Mouse (Mus musculus): Measurements from ENCODE around the gene Atp2c1. TPM values are rescaled to one million over a fixed set of nuclear protein-coding genes. Genes with fewer than 3 reads are reported as not detected.
A peak's percentile ranks its signal among the peaks of the same experiment; 100 is the strongest.

The Atp2c1 gene
- polyA plus RNA-seq, 1 experiment: 20.7 TPM

- Histone ChIP-seq H3K4me3 (ENCODE audit: extremely low read depth, insufficient read depth, insufficient read length) (no peak overlapping the region), H3K27ac (ENCODE audit: insufficient read depth, low read length) (no peak overlapping the region), H3K27me3 (ENCODE audit: control insufficient read depth, insufficient read depth, low read length) (no peaks in the 10 kb centered on the region), H3K36me3 (ENCODE audit: control insufficient read depth, insufficient read depth, low read length) (no peaks in the 10 kb centered on the region), H3K4me1 (ENCODE audit: control insufficient read depth, insufficient read depth, insufficient read length) (0 out of 2 replicates have a peak, but pooled peaks cover 2% of the 10 kb centered on the region)
- TF ChIP-seq CTCF (IDR thresholded peaks at IDR 0.05; ENCODE audit: extremely low read depth, insufficient read depth, insufficient read length, insufficient replicate concordance): no peak
- no peak for TF ChIP-seq POLR2A (IDR thresholded peaks at IDR 0.05; ENCODE audit: low read depth, low read length)
- DNase-seq (ENCODE audit: low read depth in 1 of 2, low spot score in 2 of 2): no peak
- 80% methylated on average over 3 of the region's 3 CpGs for WGBS
These were observed 51.0 kb downstream of the Atp2c1 start for GRCm38 (mm10) chr9:105476134-105476533.

- no peak for TF ChIP-seq CTCF (IDR thresholded peaks at IDR 0.05; ENCODE audit: extremely low read depth, insufficient read depth, insufficient read length, insufficient replicate concordance)
- H3K4me3 ChIP-seq (ENCODE audit: extremely low read depth, insufficient read depth, insufficient read length): no peak overlapping the region
- WGBS: 80% methylated on average over 3 of the region's 3 CpGs
These were observed 52.2 kb downstream of the Atp2c1 start for GRCm38 (mm10) chr9:105474910-105475309.

DNA sequence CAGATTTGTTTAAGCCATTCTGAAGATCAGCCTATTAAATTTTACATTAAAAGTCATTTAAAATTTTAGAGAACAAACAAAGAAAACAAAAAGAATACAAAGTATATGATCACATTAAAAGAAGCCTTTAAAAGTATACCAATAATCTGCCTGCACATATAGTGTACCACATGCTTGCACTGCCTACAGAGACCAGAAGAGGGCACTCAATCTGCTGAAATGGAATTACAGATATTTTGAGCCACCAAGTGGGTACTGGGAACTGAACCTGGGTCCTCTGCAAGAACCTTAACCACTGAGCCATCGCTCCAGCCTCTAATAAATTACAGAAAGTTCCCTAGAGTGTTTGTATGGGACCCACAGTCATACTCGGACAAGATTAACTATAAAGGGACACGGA, 59.3 kb downstream of the Atp2c1 start:
- Histone ChIP-seq H3K4me3 (ENCODE audit: extremely low read depth, insufficient read depth, insufficient read length) (no peak overlapping the region), H3K36me3 (ENCODE audit: control insufficient read depth, insufficient read depth, low read length) (peaks cover 12% of the 10 kb centered on the region), H3K27ac (ENCODE audit: insufficient read depth, low read length) (no peak overlapping the region), H3K4me1 (ENCODE audit: control insufficient read depth, insufficient read depth, insufficient read length) (no peaks in the 10 kb centered on the region), H3K27me3 (ENCODE audit: control insufficient read depth, insufficient read depth, low read length) (no peaks in the 10 kb centered on the region)
- TF ChIP-seq POLR2A (IDR thresholded peaks at IDR 0.05; ENCODE audit: low read depth, low read length) (no peak), CTCF (IDR thresholded peaks at IDR 0.05; ENCODE audit: extremely low read depth, insufficient read depth, insufficient read length, insufficient replicate concordance) (no peak)
- DNase-seq (ENCODE audit: low read depth in 1 of 2, low spot score in 2 of 2): no peak
- 94% methylated on average over 3 of the region's 3 CpGs for WGBS

More at GRCm38 (mm10) chr9:105474910-105475309, 52.2 kb downstream of the Atp2c1 start:
- no peak for DNase-seq (ENCODE audit: low read depth in 1 of 2, low spot score in 2 of 2)
- Histone ChIP-seq H3K4me1 (ENCODE audit: control insufficient read depth, insufficient read depth, insufficient read length) (no peaks in the 10 kb centered on the region), H3K27ac (ENCODE audit: insufficient read depth, low read length) (no peak overlapping the region), H3K36me3 (ENCODE audit: control insufficient read depth, insufficient read depth, low read length) (no peaks in the 10 kb centered on the region), H3K27me3 (ENCODE audit: control insufficient read depth, insufficient read depth, low read length) (no peaks in the 10 kb centered on the region)

- Histone ChIP-seq H3K27ac (ENCODE audit: insufficient read depth, low read length) (no peak overlapping the region), H3K4me1 (ENCODE audit: control insufficient read depth, insufficient read depth, insufficient read length) (no peaks in the 10 kb centered on the region), H3K27me3 (ENCODE audit: control insufficient read depth, insufficient read depth, low read length) (no peaks in the 10 kb centered on the region), H3K4me3 (ENCODE audit: extremely low read depth, insufficient read depth, insufficient read length) (no peak overlapping the region), H3K36me3 (ENCODE audit: control insufficient read depth, insufficient read depth, low read length) (peaks cover 25% of the 10 kb centered on the region)
- no peak for DNase-seq (ENCODE audit: low read depth in 1 of 2, low spot score in 2 of 2)
- TF ChIP-seq POLR2A (IDR thresholded peaks at IDR 0.05; ENCODE audit: low read depth, low read length) (no peak), CTCF (IDR thresholded peaks at IDR 0.05; ENCODE audit: extremely low read depth, insufficient read depth, insufficient read length, insufficient replicate concordance) (no peak)
- 95% methylated on average over 7 of the region's 7 CpGs for WGBS
These were observed 65.6 kb downstream of the Atp2c1 start for GRCm38 (mm10) chr9:105461496-105461895.

GRCm38 (mm10) chr9:105459032-105459431, 68.1 kb downstream of the Atp2c1 start:
- WGBS: 77% methylated on average over 13 of the region's 13 CpGs
- Histone ChIP-seq H3K36me3 (ENCODE audit: control insufficient read depth, insufficient read depth, low read length) (peaks cover 26% of the 10 kb centered on the region), H3K4me1 (ENCODE audit: control insufficient read depth, insufficient read depth, insufficient read length) (no peaks in the 10 kb centered on the region), H3K4me3 (ENCODE audit: extremely low read depth, insufficient read depth, insufficient read length) (no peak overlapping the region), H3K27me3 (ENCODE audit: control insufficient read depth, insufficient read depth, low read length) (no peaks in the 10 kb centered on the region), H3K27ac (ENCODE audit: insufficient read depth, low read length) (no peak overlapping the region)
- DNase-seq (ENCODE audit: low read depth in 1 of 2, low spot score in 2 of 2): no peak
- no peak for TF ChIP-seq POLR2A (IDR thresholded peaks at IDR 0.05; ENCODE audit: low read depth, low read length)

GRCm38 (mm10) chr9:105408549-105408948, 118.6 kb downstream of the Atp2c1 start:
- TF ChIP-seq CTCF (IDR thresholded peaks at IDR 0.05; ENCODE audit: extremely low read depth, insufficient read depth, insufficient read length, insufficient replicate concordance) (no peak), POLR2A (IDR thresholded peaks at IDR 0.05; ENCODE audit: low read depth, low read length) (no peak)
- no peaks in the 10 kb centered on the region for H3K27me3 ChIP-seq (ENCODE audit: control insufficient read depth, insufficient read depth, low read length)
- DNase-seq (ENCODE audit: low read depth in 1 of 2, low spot score in 2 of 2): no peak
- 95% methylated on average over 6 of the region's 6 CpGs for WGBS
- H3K4me1 ChIP-seq (ENCODE audit: control insufficient read depth, insufficient read depth, insufficient read length): no peaks in the 10 kb centered on the region
- H3K27ac ChIP-seq (ENCODE audit: insufficient read depth, low read length): no peak overlapping the region
- H3K4me3 ChIP-seq (ENCODE audit: extremely low read depth, insufficient read depth, insufficient read length): no peak overlapping the region
- peaks cover 19% of the 10 kb centered on the region for H3K36me3 ChIP-seq (ENCODE audit: control insufficient read depth, insufficient read depth, low read length)

DNA sequence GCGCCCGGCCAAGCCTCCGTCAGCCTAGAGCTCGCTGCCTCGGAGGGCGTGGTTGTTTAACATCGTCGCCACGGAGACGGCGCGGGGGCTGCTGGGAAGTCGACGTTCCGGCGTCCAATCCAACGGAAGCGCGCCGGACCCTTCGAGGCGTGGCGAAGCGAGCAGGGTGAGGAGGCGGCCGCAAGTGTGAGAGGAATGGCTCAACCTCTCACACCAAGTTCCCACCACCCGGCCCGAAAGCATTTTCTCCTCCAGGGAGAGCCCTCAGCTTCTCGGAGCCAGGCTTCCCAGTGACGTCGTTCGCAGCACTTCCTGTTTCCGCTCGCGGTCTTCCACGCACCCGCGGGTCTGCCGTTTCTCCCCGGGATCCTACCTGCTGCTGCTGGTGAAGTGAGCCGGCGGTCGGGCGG, 131.9 kb downstream of the Atp2c1 start, which contains the start of the genes Aste1 and Nek11:
TSS of gene Aste1 (plus strand) at position 175 of the 410 bp plus-strand sequence.
TSS of gene Nek11 (minus strand) at position 307 of the 410 bp plus-strand sequence.
- H3K36me3 ChIP-seq (ENCODE audit: control insufficient read depth, insufficient read depth, low read length): peaks cover 4% of the 10 kb centered on the region; the same call in 1 of the 2 replicates
- under 1% methylated on average over 44 of the region's 44 CpGs for WGBS
- H3K4me3 ChIP-seq (ENCODE audit: extremely low read depth, insufficient read depth, insufficient read length): peak within 1 kb of the TSS; percentile 84
- H3K4me1 ChIP-seq (ENCODE audit: control insufficient read depth, insufficient read depth, insufficient read length): no peaks in the 10 kb centered on the region
- TF ChIP-seq CTCF (IDR thresholded peaks at IDR 0.05; ENCODE audit: extremely low read depth, insufficient read depth, insufficient read length, insufficient replicate concordance): no peak
- peak; percentile 37; the same call in 1 of the 2 replicates for TF ChIP-seq POLR2A (IDR thresholded peaks at IDR 0.05; ENCODE audit: low read depth, low read length)
- no peaks in the 10 kb centered on the region for H3K27me3 ChIP-seq (ENCODE audit: control insufficient read depth, insufficient read depth, low read length)
- peak within 1 kb of the TSS; percentile 94 for H3K27ac ChIP-seq (ENCODE audit: insufficient read depth, low read length)
- peak; percentile 86 to 92 for DNase-seq (ENCODE audit: low read depth in 1 of 2, low spot score in 2 of 2)
